Mouse (Mus musculus): ENCODE data around the gene Themis. TPM values are rescaled to one million over a fixed set of nuclear protein-coding genes. Genes with fewer than 3 reads are reported as not detected.
A peak's percentile ranks its signal among the peaks of the same experiment; 100 is the strongest.

Gene Themis
- polyA plus RNA-seq, 1 experiment from 2014 or later: not detected

GRCm38 (mm10) chr10:28843755-28844717 lies 175.9 kb downstream of the Themis start:
- no peak overlapping the region for H3K27ac ChIP-seq (ENCODE audit: low read depth, low read length)
- H3K4me2 ChIP-seq (ENCODE audit: low read length): no peak overlapping the region
- peak; percentile 65; the same call in 1 of the 2 replicates for ATAC-seq
- 30% methylated on average over 7 of the region's 7 CpGs for WGBS
- no peaks in the 10 kb centered on the region for H3K27me3 ChIP-seq (replicated peaks; ENCODE audit: control insufficient read depth, insufficient read depth, low read length)
- no peak overlapping the region for H3K9ac ChIP-seq (ENCODE audit: low read depth, low read length)
- no peaks in the 10 kb centered on the region for H3K36me3 ChIP-seq (ENCODE audit: control insufficient read depth, insufficient read depth, low read length)
- no peak overlapping the region for H3K4me3 ChIP-seq (ENCODE audit: low read length)
- H3K9me3 ChIP-seq (ENCODE audit: control insufficient read depth, low read length): no peaks in the 10 kb centered on the region
- no peaks in the 10 kb centered on the region for H3K4me1 ChIP-seq (ENCODE audit: control insufficient read depth, insufficient read depth, low read depth, low read length)

DNA sequence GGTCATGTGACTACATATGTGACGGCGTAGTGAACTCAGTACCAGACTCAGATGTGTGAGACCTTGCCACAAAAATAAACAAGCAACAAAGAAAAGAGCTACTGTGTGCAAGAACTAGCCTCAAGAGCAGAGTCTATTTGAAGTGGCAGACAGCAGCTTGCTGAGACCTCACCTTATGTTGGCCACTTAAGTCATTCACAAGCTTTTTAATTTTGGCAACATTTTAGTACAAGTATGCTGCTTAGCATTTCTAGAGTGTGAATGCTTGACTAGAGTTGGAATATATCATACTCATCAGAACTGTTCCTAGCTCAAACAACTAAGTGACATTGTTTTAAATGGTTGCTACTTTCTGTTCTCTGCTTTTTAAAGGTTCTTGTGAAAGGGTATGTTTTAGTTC lies 188.0 kb downstream of the Themis start:
- ATAC-seq: no peak
- Histone ChIP-seq H3K9ac (ENCODE audit: low read depth, low read length) (no peak overlapping the region), H3K4me2 (ENCODE audit: low read length) (no peak overlapping the region), H3K27me3 (replicated peaks; ENCODE audit: control insufficient read depth, insufficient read depth, low read length) (no peaks in the 10 kb centered on the region), H3K4me3 (ENCODE audit: low read length) (no peak overlapping the region), H3K27ac (ENCODE audit: low read depth, low read length) (no peak overlapping the region), H3K4me1 (ENCODE audit: control insufficient read depth, insufficient read depth, low read depth, low read length) (no peaks in the 10 kb centered on the region), H3K36me3 (ENCODE audit: control insufficient read depth, insufficient read depth, low read length) (no peaks in the 10 kb centered on the region), H3K9me3 (ENCODE audit: control insufficient read depth, low read length) (no peaks in the 10 kb centered on the region)
- 88% methylated on average over 2 of the region's 2 CpGs for WGBS

GRCm38 (mm10) chr10:28870580-28871354 lies 202.6 kb downstream of the Themis start:
- Histone ChIP-seq H3K27me3 (replicated peaks; ENCODE audit: control insufficient read depth, insufficient read depth, low read length) (no peaks in the 10 kb centered on the region), H3K4me2 (ENCODE audit: low read length) (no peak overlapping the region), H3K4me3 (ENCODE audit: low read length) (no peak overlapping the region), H3K4me1 (ENCODE audit: control insufficient read depth, insufficient read depth, low read depth, low read length) (no peaks in the 10 kb centered on the region), H3K36me3 (ENCODE audit: control insufficient read depth, insufficient read depth, low read length) (no peaks in the 10 kb centered on the region), H3K9me3 (ENCODE audit: control insufficient read depth, low read length) (no peaks in the 10 kb centered on the region), H3K9ac (ENCODE audit: low read depth, low read length) (no peak overlapping the region), H3K27ac (ENCODE audit: low read depth, low read length) (no peak overlapping the region)
- WGBS: 61% methylated on average over 4 of the region's 4 CpGs
- no peak for ATAC-seq

DNA sequence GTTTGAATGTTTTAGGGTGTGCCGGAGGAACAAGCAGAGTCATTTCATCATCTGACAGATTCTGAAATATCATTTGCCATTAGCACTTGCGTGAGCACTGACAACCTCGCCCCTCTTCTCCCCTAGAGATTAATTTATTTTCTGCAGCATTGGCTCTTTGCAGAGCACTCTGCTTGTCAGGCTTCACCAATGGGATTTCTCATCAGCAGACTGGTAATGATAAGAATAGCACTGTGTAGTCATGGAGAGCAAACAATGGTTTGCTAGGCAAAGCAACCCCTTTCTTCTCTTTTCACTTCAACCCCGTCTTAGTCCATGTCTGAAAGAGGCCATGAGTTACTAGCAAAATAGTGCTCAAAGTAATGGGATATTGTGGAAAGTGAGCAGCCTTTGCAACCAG lies 206.4 kb downstream of the Themis start:
- H3K4me3 ChIP-seq (ENCODE audit: low read length): no peak overlapping the region
- H3K4me2 ChIP-seq (ENCODE audit: low read length): no peak overlapping the region
- H3K27me3 ChIP-seq (replicated peaks; ENCODE audit: control insufficient read depth, insufficient read depth, low read length): no peaks in the 10 kb centered on the region
- no peak overlapping the region for H3K27ac ChIP-seq (ENCODE audit: low read depth, low read length)
- WGBS: 22% methylated on average over 4 of the region's 4 CpGs
- no peaks in the 10 kb centered on the region for H3K36me3 ChIP-seq (ENCODE audit: control insufficient read depth, insufficient read depth, low read length)
- H3K9ac ChIP-seq (ENCODE audit: low read depth, low read length): no peak overlapping the region
- no peaks in the 10 kb centered on the region for H3K4me1 ChIP-seq (ENCODE audit: control insufficient read depth, insufficient read depth, low read depth, low read length)
- no peaks in the 10 kb centered on the region for H3K9me3 ChIP-seq (ENCODE audit: control insufficient read depth, low read length)
- ATAC-seq: peak; percentile 42; the same call in 1 of the 2 replicates

GRCm38 (mm10) chr10:28887643-28888042 lies 219.5 kb downstream of the Themis start:
- no peaks in the 10 kb centered on the region for H3K36me3 ChIP-seq (ENCODE audit: control insufficient read depth, insufficient read depth, low read length)
- no peak overlapping the region for H3K9ac ChIP-seq (ENCODE audit: low read depth, low read length)
- WGBS: 88% methylated on average over 1 of the region's 1 CpGs
- no peak for ATAC-seq
- H3K4me3 ChIP-seq (ENCODE audit: low read length): no peak overlapping the region
- no peaks in the 10 kb centered on the region for H3K9me3 ChIP-seq (ENCODE audit: control insufficient read depth, low read length)
- H3K27ac ChIP-seq (ENCODE audit: low read depth, low read length): no peak overlapping the region
- H3K4me1 ChIP-seq (ENCODE audit: control insufficient read depth, insufficient read depth, low read depth, low read length): no peaks in the 10 kb centered on the region
- no peak overlapping the region for H3K4me2 ChIP-seq (ENCODE audit: low read length)
- no peaks in the 10 kb centered on the region for H3K27me3 ChIP-seq (replicated peaks; ENCODE audit: control insufficient read depth, insufficient read depth, low read length)

- Histone ChIP-seq H3K27ac (ENCODE audit: low read depth, low read length) (no peak overlapping the region), H3K9me3 (ENCODE audit: control insufficient read depth, low read length) (no peaks in the 10 kb centered on the region), H3K27me3 (replicated peaks; ENCODE audit: control insufficient read depth, insufficient read depth, low read length) (no peaks in the 10 kb centered on the region), H3K36me3 (ENCODE audit: control insufficient read depth, insufficient read depth, low read length) (no peaks in the 10 kb centered on the region), H3K4me1 (ENCODE audit: control insufficient read depth, insufficient read depth, low read depth, low read length) (no peaks in the 10 kb centered on the region), H3K9ac (ENCODE audit: low read depth, low read length) (no peak overlapping the region), H3K4me3 (ENCODE audit: low read length) (no peak overlapping the region), H3K4me2 (ENCODE audit: low read length) (no peak overlapping the region)
- 88% methylated on average over 2 of the region's 2 CpGs for WGBS
- no peak for ATAC-seq
Measured at GRCm38 (mm10) chr10:28890886-28891285, 222.7 kb downstream of the Themis start.

DNA sequence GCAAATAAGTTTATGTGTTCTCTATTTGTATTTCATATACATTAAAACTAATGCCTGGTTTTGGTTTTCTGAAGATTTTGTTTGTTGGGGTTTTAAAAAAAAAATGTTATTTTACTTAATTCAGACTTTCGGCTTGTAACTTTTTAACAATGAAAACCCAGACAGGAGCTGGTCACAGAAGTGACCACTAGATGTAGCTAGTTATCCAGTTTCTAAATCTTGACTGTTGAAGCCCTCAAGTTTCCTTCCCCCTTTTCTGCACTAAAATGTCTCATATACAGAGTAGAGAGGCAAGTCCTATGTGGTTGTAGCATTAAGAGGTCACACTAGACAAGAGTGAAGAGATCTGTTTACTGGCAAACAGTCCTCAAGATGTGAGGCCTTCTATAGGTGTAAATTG lies 230.2 kb downstream of the Themis start:
- Histone ChIP-seq H3K9ac (ENCODE audit: low read depth, low read length) (no peak overlapping the region), H3K9me3 (ENCODE audit: control insufficient read depth, low read length) (no peaks in the 10 kb centered on the region), H3K27ac (ENCODE audit: low read depth, low read length) (no peak overlapping the region), H3K4me2 (ENCODE audit: low read length) (no peak overlapping the region), H3K4me3 (ENCODE audit: low read length) (no peak overlapping the region), H3K27me3 (replicated peaks; ENCODE audit: control insufficient read depth, insufficient read depth, low read length) (no peaks in the 10 kb centered on the region), H3K4me1 (ENCODE audit: control insufficient read depth, insufficient read depth, low read depth, low read length) (no peaks in the 10 kb centered on the region), H3K36me3 (ENCODE audit: control insufficient read depth, insufficient read depth, low read length) (no peaks in the 10 kb centered on the region)
- 46% methylated on average over 1 of the region's 1 CpGs for WGBS
- ATAC-seq: no peak

Measured in hindbrain, embryonic 16.5 days (tissue).